Mouse (Mus musculus) forebrain, embryonic 11.5 days (tissue): Measurements from ENCODE around the gene Ier2. TPM values are rescaled to one million over a fixed set of nuclear protein-coding genes. Genes with fewer than 3 reads are reported as not detected.

Experiments
- ATAC-seq: fragments of 200-750 bp; cut with Nextera tagmentation; replicated peaks from 2 replicates; pipeline ENCODE4 v1.8.0; 2017; ENCODE audit warnings: moderate TSS enrichment; ENCODE audit not compliant: low FRiP score
- DNase-seq: peaks from one replicate; pipeline ENCODE4 v3.0.0-alpha.2; 2017; ENCODE audit warnings: low spot score
- H3K27ac ChIP-seq: fragments of 300-500 bp; sonication (generic); 2 replicates; pipeline ENCODE4 v1.5.1; 2014; ENCODE audit warnings: low read depth, low read length
- H3K27me3 ChIP-seq: fragments of 300-500 bp; sonication (generic); 2 replicates; pipeline ENCODE4 v1.6.1; 2014; ENCODE audit warnings: mild to moderate bottlenecking, low read length, mixed read lengths; ENCODE audit not compliant: control insufficient read depth, insufficient read depth
- H3K36me3 ChIP-seq: fragments of 300-500 bp; sonication (generic); 2 replicates; pipeline ENCODE4 v1.6.1; 2014; ENCODE audit warnings: mild to moderate bottlenecking, low read length, moderate library complexity, mixed read lengths; ENCODE audit not compliant: control insufficient read depth, insufficient read depth
- H3K4me1 ChIP-seq: fragments of 300-500 bp; sonication (generic); replicated peaks from 2 replicates; pipeline ENCODE4 v1.6.1; 2014; ENCODE audit warnings: low read length, mixed read lengths; ENCODE audit not compliant: control insufficient read depth, insufficient read depth
- H3K4me2 ChIP-seq: fragments of 300-500 bp; sonication (generic); 2 replicates; pipeline ENCODE4 v1.6.1; 2014; ENCODE audit warnings: low read depth, mild to moderate bottlenecking, low read length, moderate library complexity, mixed read lengths; ENCODE audit not compliant: severe bottlenecking
- H3K4me3 ChIP-seq: fragments of 300-500 bp; sonication (generic); 2 replicates; pipeline ENCODE4 v1.5.1; 2014; ENCODE audit warnings: low read depth, low read length
- H3K9ac ChIP-seq: fragments of 300-500 bp; sonication (generic); 2 replicates; pipeline ENCODE4 v1.6.1; 2014; ENCODE audit warnings: low read length
- H3K9me3 ChIP-seq: fragments of 300-500 bp; sonication (generic); 2 replicates; pipeline ENCODE4 v1.6.1; 2016; ENCODE audit warnings: low read length, mixed read lengths; ENCODE audit not compliant: control insufficient read depth
- WGBS: fragments of 180-500 bp; shearing (Covaris S2); extraction: QIAGEN DNeasy Blood & Tissue Kit; methylation state at CpG from one replicate; pipeline ENCODE4 v1.1.7; 2014; 5-methylcytosine and 5-hydroxymethylcytosine counted together
- polyA plus RNA-seq: library from polyadenylated mRNA; unstranded; fragments of >200 nt; fragmentation: Nextera tagmentation; extraction: Ambion mirVana; gene quantifications from 2 replicates; pipeline ENCODE4 v1.2.1, GENCODE M21; 2014

Ier2 gene
- polyA plus RNA-seq, 1 experiment from 2014 or later = 68.7 TPM

GRCm38 (mm10) chr8:84654597-84654996 is 8.1 kb downstream of the Ier2 start:
- no peak overlapping the region for H3K9ac ChIP-seq
- WGBS = 42% methylated on average over 4 of the region's 4 CpGs
- H3K4me2 ChIP-seq = no peak overlapping the region
- no peak overlapping the region for H3K4me3 ChIP-seq
- no peak for ATAC-seq
- H3K27ac ChIP-seq = peak overlapping the region; percentile 91
- no peaks in the 10 kb centered on the region for H3K27me3 ChIP-seq
- DNase-seq = no peak
- peaks cover 22% of the 10 kb centered on the region for H3K4me1 ChIP-seq
- no peaks in the 10 kb centered on the region for H3K9me3 ChIP-seq
- no peaks in the 10 kb centered on the region for H3K36me3 ChIP-seq

DNA sequence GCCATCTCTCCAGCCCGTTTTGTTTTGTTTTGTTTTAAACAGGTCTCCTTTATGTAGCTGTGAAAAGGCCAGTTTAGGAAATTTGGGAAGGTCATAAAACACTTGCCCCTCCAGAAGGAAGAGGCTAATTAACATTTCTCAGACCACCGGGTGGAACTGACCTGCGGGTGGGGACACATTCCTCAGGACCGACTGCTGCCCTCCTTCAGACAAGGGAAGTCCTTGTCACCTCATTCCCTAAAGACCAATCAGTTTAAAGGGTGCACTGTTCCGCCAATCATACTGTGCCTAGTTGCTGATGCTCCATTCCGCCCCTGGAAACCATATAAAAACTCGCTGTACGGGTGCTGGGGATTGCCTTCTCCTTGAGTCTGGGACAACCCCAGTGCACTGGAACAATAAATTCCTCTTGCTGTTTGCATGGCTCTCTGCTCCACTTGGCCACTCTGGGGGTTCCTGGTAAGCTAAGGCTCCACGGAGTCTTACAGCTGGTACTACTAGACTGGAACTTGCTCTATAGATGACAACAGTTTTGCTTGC is 9.5 kb downstream of the Ier2 start:
- H3K27ac ChIP-seq = no peak overlapping the region; the same call in 1 of the 2 replicates
- 72% methylated on average over 9 of the region's 9 CpGs for WGBS

GRCm38 (mm10) chr8:84650213-84650612 is 12.4 kb downstream of the Ier2 start:
- DNase-seq = no peak
- WGBS = 42% methylated on average over 3 of the region's 3 CpGs
- Histone ChIP-seq H3K27me3 (no peaks in the 10 kb centered on the region), H3K36me3 (no peaks in the 10 kb centered on the region), H3K4me1 (peaks cover 7% of the 10 kb centered on the region), H3K9ac (no peak overlapping the region), H3K27ac (no peak overlapping the region), H3K9me3 (no peaks in the 10 kb centered on the region), H3K4me2 (no peak overlapping the region), H3K4me3 (no peak overlapping the region)
- no peak for ATAC-seq

More for the DNA sequence above, 9.5 kb downstream of the Ier2 start:
- Histone ChIP-seq H3K36me3 (no peaks in the 10 kb centered on the region), H3K4me1 (peaks cover 22% of the 10 kb centered on the region), H3K27me3 (no peaks in the 10 kb centered on the region), H3K9ac (no peak overlapping the region), H3K4me3 (no peak overlapping the region), H3K9me3 (no peaks in the 10 kb centered on the region), H3K4me2 (no peak overlapping the region)
- no peak for DNase-seq
- no peak for ATAC-seq

GRCm38 (mm10) chr8:84647461-84647901 is 15.2 kb downstream of the Ier2 start:
- DNase-seq (peak; percentile 86), ATAC-seq (peak; percentile 84)
- no peaks in the 10 kb centered on the region for H3K9me3 ChIP-seq
- 0 out of 2 replicates have a peak, but pooled peaks cover 3% of the 10 kb centered on the region for H3K4me1 ChIP-seq
- H3K36me3 ChIP-seq = no peaks in the 10 kb centered on the region
- peak overlapping the region; percentile 20 for H3K4me3 ChIP-seq
- peak overlapping the region; percentile 0; the same call in 1 of the 2 replicates for H3K27ac ChIP-seq
- peak overlapping the region; percentile 50 for H3K4me2 ChIP-seq
- 3% methylated on average over 14 of the region's 14 CpGs for WGBS
- no peaks in the 10 kb centered on the region for H3K27me3 ChIP-seq
- H3K9ac ChIP-seq = peak overlapping the region; percentile 39

DNA sequence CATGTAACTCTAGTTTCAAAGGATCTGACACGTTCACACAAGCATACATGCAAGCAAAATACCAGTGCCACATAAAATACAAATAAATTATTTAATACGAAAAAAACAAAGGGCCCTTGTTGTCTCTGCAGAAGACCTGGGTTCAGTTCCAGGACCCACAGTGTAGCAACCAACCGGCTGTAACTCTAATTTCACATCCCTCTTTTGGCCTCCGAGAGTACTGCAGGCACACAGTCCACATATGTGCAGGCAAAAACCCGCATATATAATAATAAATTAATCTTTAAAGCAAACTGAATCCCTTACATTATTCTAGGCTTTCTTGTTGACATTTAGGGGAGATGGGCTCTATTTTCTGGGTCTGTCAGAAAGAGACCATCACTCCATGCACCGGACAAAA is 15.9 kb downstream of the Ier2 start:
- Histone ChIP-seq H3K4me3 (no peak overlapping the region), H3K9me3 (no peaks in the 10 kb centered on the region), H3K4me2 (no peak overlapping the region), H3K27me3 (no peaks in the 10 kb centered on the region), H3K27ac (no peak overlapping the region; the same call in 1 of the 2 replicates), H3K36me3 (no peaks in the 10 kb centered on the region), H3K9ac (no peak overlapping the region), H3K4me1 (0 out of 2 replicates have a peak, but pooled peaks cover 3% of the 10 kb centered on the region)
- no peak for ATAC-seq
- no peak for DNase-seq
- WGBS = 52% methylated on average over 6 of the region's 6 CpGs

DNA sequence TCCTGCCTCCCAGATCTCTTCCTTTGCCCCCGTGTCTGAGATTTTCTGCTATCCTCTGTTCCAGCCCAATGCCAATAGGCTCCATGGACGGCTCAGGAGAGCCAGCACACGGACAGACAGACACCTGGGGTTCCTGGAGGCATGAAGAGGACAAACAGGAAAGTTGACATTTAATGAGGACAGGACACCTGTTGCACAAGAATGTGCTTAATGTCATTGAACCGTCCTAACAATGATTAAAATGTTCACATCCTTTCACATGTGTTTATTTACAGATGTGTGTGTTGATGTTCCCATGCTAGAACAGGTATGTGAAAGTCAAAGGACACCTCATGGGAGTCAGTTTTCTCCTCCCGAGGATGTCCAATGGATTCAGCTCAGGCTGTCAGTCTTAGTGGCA is 19.6 kb downstream of the Ier2 start:
- H3K36me3 ChIP-seq = no peaks in the 10 kb centered on the region
- no peak for DNase-seq
- 82% methylated on average over 5 of the region's 5 CpGs for WGBS
- no peaks in the 10 kb centered on the region for H3K27me3 ChIP-seq
- no peak overlapping the region for H3K4me2 ChIP-seq
- no peaks in the 10 kb centered on the region for H3K9me3 ChIP-seq
- H3K4me3 ChIP-seq = no peak overlapping the region
- ATAC-seq = no peak
- H3K27ac ChIP-seq = no peak overlapping the region
- peaks cover 5% of the 10 kb centered on the region; the same call in 1 of the 2 replicates for H3K4me1 ChIP-seq
- no peak overlapping the region for H3K9ac ChIP-seq

DNA sequence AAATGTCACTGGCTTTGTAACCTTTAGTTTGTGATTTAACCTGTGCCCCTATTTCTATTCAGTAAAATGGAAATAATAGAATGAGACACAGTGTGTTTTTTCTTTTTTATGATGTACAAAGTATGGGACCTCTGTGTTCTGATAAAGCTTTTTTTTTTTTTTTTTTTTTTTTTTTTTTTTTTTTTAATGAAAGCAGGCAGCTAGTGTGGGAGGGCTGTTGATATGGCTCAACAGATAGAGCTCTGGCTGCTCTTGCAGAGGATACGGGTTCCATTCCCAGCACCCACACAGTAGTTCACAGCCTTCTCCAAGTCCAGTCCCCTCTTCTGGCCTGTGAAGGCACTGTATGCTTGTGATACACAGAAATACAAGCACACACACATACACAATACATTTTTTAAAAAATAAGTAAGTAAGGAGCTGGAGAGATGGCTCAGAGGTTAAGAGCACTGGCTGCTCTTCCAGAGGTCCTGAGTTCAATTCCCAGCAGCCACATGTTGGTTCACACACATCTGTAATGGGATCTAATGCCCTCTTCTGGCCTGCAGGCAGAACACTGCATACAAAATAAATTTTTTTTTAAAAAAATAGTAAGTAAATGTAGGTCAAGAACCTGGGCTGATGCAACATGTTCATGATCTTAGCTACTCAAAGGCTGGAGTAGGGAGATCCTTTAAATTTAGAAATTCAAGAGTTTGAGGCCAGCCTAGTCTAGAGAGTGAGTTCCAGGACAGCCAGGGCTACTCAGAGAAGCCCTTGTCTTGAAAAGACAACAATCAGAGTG is 20.9 kb downstream of the Ier2 start:
- no peak overlapping the region for H3K4me2 ChIP-seq
- peaks cover 4% of the 10 kb centered on the region; the same call in 1 of the 2 replicates for H3K4me1 ChIP-seq
- H3K36me3 ChIP-seq = no peaks in the 10 kb centered on the region
- no peaks in the 10 kb centered on the region for H3K27me3 ChIP-seq
- no peak overlapping the region for H3K9ac ChIP-seq
- no peaks in the 10 kb centered on the region for H3K9me3 ChIP-seq
- H3K4me3 ChIP-seq = no peak overlapping the region
- no peak for ATAC-seq
- 93% methylated on average over 1 of the region's 1 CpGs for WGBS
- DNase-seq = no peak
- no peak overlapping the region for H3K27ac ChIP-seq

DNA sequence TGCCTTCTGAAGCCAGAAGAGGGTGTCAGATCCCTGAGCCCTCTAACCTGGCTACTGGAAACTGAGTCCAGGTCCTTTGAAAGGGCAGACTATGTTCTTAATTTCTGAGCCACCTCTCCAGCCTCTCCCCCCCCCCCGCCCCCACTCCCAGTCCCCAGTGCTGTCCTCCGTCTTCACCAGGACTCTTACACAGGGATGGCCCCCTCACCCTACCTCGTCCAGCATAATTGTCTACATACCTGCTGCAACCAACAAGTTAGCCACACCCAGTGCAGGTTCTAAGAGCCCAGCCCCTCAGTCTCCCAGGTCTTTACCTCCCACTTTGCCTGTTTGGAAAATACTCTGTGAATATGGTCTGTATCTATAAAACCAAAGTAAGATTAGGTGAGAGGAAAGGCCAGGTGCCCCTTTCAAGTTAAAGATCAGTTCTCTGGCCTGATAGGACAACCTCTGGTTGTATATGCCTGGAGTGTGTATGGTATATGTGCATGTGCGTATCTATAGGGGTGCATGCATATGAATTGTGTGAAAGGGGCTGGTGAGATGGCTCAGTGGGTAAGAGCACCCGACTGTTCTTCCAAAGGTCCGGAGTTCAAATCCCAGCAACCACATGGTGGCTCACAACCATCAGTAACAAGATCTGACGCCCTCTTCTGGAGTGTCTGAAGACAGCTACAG is 21.9 kb downstream of the Ier2 start:
- Histone ChIP-seq H3K9ac (no peak overlapping the region), H3K36me3 (no peaks in the 10 kb centered on the region), H3K27ac (no peak overlapping the region), H3K27me3 (no peaks in the 10 kb centered on the region), H3K4me3 (no peak overlapping the region), H3K4me1 (peaks cover 6% of the 10 kb centered on the region; the same call in 1 of the 2 replicates), H3K4me2 (no peak overlapping the region), H3K9me3 (no peaks in the 10 kb centered on the region)
- 72% methylated on average over 7 of the region's 7 CpGs for WGBS
- ATAC-seq = no peak
- DNase-seq = peak; percentile 51
